Mouse (Mus musculus) lung, embryonic 14.5 days (tissue): Measurements from ENCODE around the gene Akr1d1. TPM values are rescaled to one million over a fixed set of nuclear protein-coding genes. Genes with fewer than 3 reads are reported as not detected.

Experiments used
- ATAC-seq: fragments of 200-750 bp; cut with Nextera tagmentation; 2 replicates; pipeline ENCODE4 v1.8.0; 2017; ENCODE audit warnings: mild to moderate bottlenecking, moderate TSS enrichment, moderate library complexity; ENCODE audit not compliant: insufficient read depth
- DNase-seq: peaks from one replicate; pipeline ENCODE4 v3.0.0-alpha.2; 2015
- H3K27ac ChIP-seq: fragments of 300-500 bp; sonication (generic); 2 replicates; pipeline ENCODE4 v1.5.1; 2014; ENCODE audit warnings: low read depth, mild to moderate bottlenecking, moderate library complexity
- H3K27me3 ChIP-seq: fragments of 300-500 bp; sonication (generic); 2 replicates; pipeline ENCODE4 v1.6.1; 2014; ENCODE audit warnings: low read length, control low read depth; ENCODE audit not compliant: insufficient read depth
- H3K36me3 ChIP-seq: fragments of 300-500 bp; sonication (generic); 2 replicates; pipeline ENCODE4 v1.6.1; 2014; ENCODE audit warnings: control low read depth; ENCODE audit not compliant: insufficient read depth
- H3K4me1 ChIP-seq: fragments of 300-500 bp; sonication (generic); 2 replicates; pipeline ENCODE4 v1.6.1; 2014; ENCODE audit warnings: antibody characterized with exemption, control low read depth; ENCODE audit not compliant: insufficient read depth
- H3K4me2 ChIP-seq: fragments of 300-500 bp; sonication (generic); 2 replicates; pipeline ENCODE4 v1.6.1; 2014; ENCODE audit warnings: mild to moderate bottlenecking
- H3K4me3 ChIP-seq: fragments of 300-500 bp; sonication (generic); 2 replicates; pipeline ENCODE4 v1.5.1; 2014; ENCODE audit warnings: low read depth, low read length
- H3K9ac ChIP-seq: fragments of 300-500 bp; sonication (generic); 2 replicates; pipeline ENCODE4 v1.6.1; 2014
- H3K9me3 ChIP-seq: fragments of 300-500 bp; sonication (generic); 2 replicates; pipeline ENCODE4 v1.6.1; 2016; ENCODE audit warnings: low read depth, low read length, control low read depth
- CTCF ChIP-seq: IDR thresholded peaks from 2 replicates; pipeline ENCODE4 v1.5.1; 2016; ENCODE audit warnings: antibody characterized with exemption, low read depth
- WGBS: fragments of 180-500 bp; shearing (Covaris S2); extraction: QIAGEN DNeasy Blood & Tissue Kit; methylation state at CpG from one replicate; pipeline ENCODE4 v1.1.7; 2014; 5-methylcytosine and 5-hydroxymethylcytosine counted together
- polyA plus RNA-seq: library from polyadenylated mRNA; unstranded; fragments of >200 nt; fragmentation: Nextera tagmentation; extraction: Ambion mirVana; gene quantifications from 2 replicates; pipeline ENCODE4 v1.2.1, GENCODE M21; 2014

Gene Akr1d1
- not detected in 2 replicates for polyA plus RNA-seq

DNA sequence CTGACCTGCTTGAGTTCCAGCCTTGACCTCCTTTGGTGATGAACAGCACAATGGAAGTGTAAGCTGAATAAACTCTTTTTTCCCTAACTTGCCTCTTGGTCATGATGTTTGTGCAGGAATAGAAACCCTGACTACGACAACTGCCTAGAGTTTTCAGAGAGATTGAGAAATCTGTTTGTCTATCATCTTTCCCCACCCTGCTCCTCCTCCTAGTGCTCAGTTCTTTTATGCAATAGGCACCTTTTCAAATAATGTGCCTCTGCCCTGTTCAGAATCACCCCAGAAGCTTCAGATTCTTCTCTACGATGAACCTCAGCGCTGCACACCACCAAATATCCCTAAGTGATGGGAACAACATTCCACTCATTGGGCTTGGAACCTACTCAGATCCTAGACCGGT, at the start of gene Akr1d1:
Gene Akr1d1 (plus strand): TSS at position 234 of the 400 bp plus-strand sequence.
- 90% methylated on average over 4 of the region's 4 CpGs for WGBS
- Histone ChIP-seq H3K4me3 (no peak within 1 kb of the TSS), H3K27me3 (no peaks in the 10 kb centered on the region), H3K9ac (no peak within 1 kb of the TSS), H3K36me3 (no peaks in the 10 kb centered on the region), H3K4me1 (no peaks in the 10 kb centered on the region), H3K27ac (no peak within 1 kb of the TSS), H3K9me3 (no peaks in the 10 kb centered on the region), H3K4me2 (no peak within 1 kb of the TSS)
- no peak for DNase-seq
- TF ChIP-seq CTCF, result no peak
- no peak for ATAC-seq

DNA sequence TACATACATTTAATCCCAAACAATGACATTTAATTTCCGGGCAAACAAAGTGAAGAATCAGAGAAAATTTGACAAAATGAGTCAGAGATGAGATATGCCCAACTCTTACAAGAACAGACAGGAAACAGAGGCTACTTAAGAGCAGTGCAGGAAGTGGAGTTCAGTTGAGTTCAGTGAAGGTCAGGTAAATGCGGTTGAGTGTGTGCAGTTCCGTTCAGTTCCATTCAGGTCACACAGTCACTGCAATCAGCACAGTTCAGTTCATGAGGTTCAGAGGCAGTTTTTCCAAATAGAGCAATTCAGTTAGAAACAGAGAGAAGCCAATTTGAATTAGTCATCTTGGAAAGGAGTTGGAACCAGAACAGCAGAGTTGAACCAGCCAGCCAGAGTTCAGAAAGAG, 48.8 kb upstream of the Akr1d1 start:
- Histone ChIP-seq H3K27me3 (no peaks in the 10 kb centered on the region), H3K36me3 (no peaks in the 10 kb centered on the region), H3K4me2 (no peak overlapping the region), H3K9me3 (no peaks in the 10 kb centered on the region), H3K9ac (no peak overlapping the region), H3K4me3 (no peak overlapping the region), H3K4me1 (no peaks in the 10 kb centered on the region), H3K27ac (no peak overlapping the region)
- TF ChIP-seq CTCF, result no peak
- no peak for DNase-seq
- no peak for ATAC-seq
- WGBS, result 68% methylated on average over 3 of the region's 3 CpGs

DNA sequence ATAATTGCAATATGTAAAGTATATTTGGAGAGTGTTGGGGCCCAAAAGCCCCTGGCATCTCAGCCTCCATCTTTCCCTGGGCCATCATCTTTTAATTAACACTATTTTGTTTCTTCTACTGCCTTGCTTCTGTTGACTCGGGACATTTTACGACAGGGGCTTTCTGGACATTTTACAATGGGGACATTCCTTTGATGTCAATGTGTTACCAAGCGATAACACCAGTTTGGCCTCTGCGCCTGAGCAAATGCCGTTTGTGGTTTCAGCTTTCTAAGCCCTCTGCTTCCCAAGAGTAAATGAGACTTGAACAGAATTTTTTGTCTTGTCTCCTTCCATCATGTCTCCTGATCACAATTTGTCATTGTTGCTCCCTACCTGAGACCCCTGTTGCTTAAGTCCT, 46.7 kb upstream of the Akr1d1 start:
- no peaks in the 10 kb centered on the region for H3K9me3 ChIP-seq
- 40% methylated on average over 5 of the region's 5 CpGs for WGBS

DNA sequence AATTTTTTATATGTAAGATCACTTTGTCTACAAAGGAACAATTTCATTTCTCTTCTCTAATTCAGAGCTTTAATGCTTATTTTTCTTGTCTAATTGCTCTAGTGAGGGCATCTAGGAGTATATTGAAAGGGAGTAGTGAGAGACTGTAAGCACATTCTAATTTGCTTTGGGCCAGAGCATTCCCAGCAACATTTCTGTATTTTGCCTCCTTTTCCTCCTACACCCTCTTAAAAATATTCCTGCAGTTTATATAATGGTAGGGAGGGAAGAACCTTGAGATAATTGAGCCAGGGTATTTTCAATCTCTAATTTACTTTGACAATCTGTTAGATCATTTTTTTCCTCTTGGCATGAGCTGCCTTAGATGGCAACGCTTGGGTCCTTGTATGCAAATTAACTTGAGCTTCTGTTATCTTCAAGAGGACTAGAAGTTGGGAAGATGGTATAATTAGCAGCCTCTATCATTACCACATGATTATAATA, 45.3 kb upstream of the Akr1d1 start:
- no peak overlapping the region for H3K4me2 ChIP-seq
- no peak for DNase-seq
- H3K9me3 ChIP-seq, result no peaks in the 10 kb centered on the region
- H3K27me3 ChIP-seq, result no peaks in the 10 kb centered on the region
- ATAC-seq, result no peak
- no peak overlapping the region for H3K9ac ChIP-seq
- H3K27ac ChIP-seq, result no peak overlapping the region
- no peak for TF ChIP-seq CTCF
- 68% methylated on average over 1 of the region's 1 CpGs for WGBS
- H3K4me3 ChIP-seq, result no peak overlapping the region
- no peaks in the 10 kb centered on the region for H3K4me1 ChIP-seq
- no peaks in the 10 kb centered on the region for H3K36me3 ChIP-seq

More for the DNA sequence above, 46.7 kb upstream of the Akr1d1 start:
- Histone ChIP-seq H3K27ac (no peak overlapping the region), H3K9ac (no peak overlapping the region), H3K27me3 (no peaks in the 10 kb centered on the region), H3K4me3 (no peak overlapping the region), H3K4me1 (no peaks in the 10 kb centered on the region), H3K4me2 (no peak overlapping the region), H3K36me3 (no peaks in the 10 kb centered on the region)
- ATAC-seq (no peak), DNase-seq (no peak)
- no peak for TF ChIP-seq CTCF

DNA sequence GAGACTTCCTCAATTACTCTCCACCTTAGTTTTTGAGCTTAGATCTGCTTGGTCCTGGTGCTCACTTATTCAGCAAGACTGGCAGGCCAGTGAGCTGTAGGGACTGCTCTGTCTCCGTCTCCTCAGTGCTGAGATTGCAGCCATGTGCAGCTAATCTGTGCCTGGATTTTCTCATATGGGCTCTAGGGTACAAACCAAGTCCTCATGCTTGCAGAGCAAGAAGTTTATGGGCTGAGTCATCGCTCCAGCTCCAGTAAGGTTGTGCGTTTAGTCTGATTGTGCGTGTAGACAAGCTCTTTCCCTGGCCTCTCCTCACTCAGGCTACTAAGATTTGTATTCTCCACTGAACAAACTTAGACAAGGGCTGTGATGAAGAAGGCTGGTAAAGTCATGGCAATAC, 43.5 kb upstream of the Akr1d1 start:
- Histone ChIP-seq H3K4me3 (no peak overlapping the region), H3K9ac (no peak overlapping the region), H3K27ac (no peak overlapping the region), H3K4me2 (no peak overlapping the region), H3K36me3 (no peaks in the 10 kb centered on the region), H3K4me1 (no peaks in the 10 kb centered on the region), H3K9me3 (no peaks in the 10 kb centered on the region), H3K27me3 (no peaks in the 10 kb centered on the region)
- 68% methylated on average over 4 of the region's 4 CpGs for WGBS
- DNase-seq (no peak), ATAC-seq (no peak)
- no peak for TF ChIP-seq CTCF

DNA sequence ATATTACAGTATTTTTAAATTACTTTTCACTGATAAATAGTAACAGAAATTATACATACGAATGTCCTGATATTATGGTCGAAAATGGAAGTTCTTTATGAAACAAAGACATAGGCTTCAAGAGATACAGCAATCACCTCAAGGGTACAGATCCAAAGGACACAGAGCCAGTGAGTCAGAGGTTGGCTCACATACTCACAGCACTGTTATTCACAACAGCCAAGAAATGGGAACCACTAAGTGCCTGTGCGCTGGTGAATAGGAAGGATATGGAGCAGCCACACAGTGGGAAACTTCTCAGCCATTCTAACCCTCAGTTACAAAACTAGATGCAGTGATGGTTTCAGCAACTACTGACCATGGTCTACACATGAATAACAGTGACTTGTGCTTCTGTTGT, 37.7 kb upstream of the Akr1d1 start:
- no peaks in the 10 kb centered on the region for H3K9me3 ChIP-seq
- no peak overlapping the region for H3K9ac ChIP-seq
- ATAC-seq (no peak), DNase-seq (no peak)
- H3K27ac ChIP-seq, result no peak overlapping the region
- H3K27me3 ChIP-seq, result no peaks in the 10 kb centered on the region
- no peaks in the 10 kb centered on the region for H3K4me1 ChIP-seq
- H3K4me3 ChIP-seq, result no peak overlapping the region
- WGBS, result 69% methylated on average over 3 of the region's 3 CpGs
- TF ChIP-seq CTCF, result no peak
- no peak overlapping the region for H3K4me2 ChIP-seq
- no peaks in the 10 kb centered on the region for H3K36me3 ChIP-seq

DNA sequence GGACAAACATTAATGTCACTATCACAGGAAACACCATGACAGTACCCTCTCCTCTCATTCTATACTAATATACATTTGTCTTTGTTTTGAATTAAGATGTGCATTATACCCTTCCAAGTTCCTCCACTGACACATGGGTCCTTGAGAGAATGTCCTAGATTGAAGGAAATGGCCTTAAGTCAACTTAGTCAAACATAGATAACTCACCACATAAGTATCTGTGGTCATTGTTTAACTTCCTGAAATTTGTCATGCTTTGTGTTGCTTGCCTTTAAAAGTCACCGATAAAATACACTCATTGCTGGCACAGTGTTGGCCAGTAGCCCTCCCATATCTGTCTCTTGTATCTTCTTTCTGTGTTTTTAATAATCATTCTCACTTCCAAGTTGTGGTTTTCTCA, 35.0 kb upstream of the Akr1d1 start:
- no peak for TF ChIP-seq CTCF
- WGBS, result 53% methylated on average over 1 of the region's 1 CpGs
- Histone ChIP-seq H3K9ac (no peak overlapping the region), H3K27me3 (no peaks in the 10 kb centered on the region), H3K4me2 (no peak overlapping the region), H3K4me3 (no peak overlapping the region), H3K4me1 (no peaks in the 10 kb centered on the region), H3K9me3 (peaks cover 6% of the 10 kb centered on the region; the same call in 1 of the 2 replicates), H3K36me3 (no peaks in the 10 kb centered on the region), H3K27ac (no peak overlapping the region)
- ATAC-seq (no peak), DNase-seq (no peak)

DNA sequence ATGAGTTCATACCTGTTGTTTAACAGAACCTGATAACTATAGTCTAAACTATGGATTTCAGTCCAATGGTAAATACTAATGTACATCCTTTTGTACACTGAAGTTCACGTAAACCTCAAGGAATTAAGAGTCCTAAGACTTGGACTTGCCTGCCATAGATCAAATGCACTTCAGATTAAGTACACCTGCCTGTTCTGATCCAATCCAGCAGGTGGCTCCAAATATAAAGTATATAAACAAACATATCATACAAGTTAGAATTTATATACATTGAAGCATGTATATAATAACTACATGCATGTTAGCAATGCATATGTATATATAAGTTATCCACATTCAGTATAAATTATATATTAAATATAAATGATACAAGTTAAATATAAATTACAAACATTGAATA, 33.1 kb upstream of the Akr1d1 start:
- ATAC-seq, result no peak
- no peaks in the 10 kb centered on the region for H3K27me3 ChIP-seq
- WGBS, result 67% methylated on average over 1 of the region's 1 CpGs
- H3K9ac ChIP-seq, result no peak overlapping the region
- TF ChIP-seq CTCF, result no peak
- no peaks in the 10 kb centered on the region for H3K36me3 ChIP-seq
- H3K27ac ChIP-seq, result no peak overlapping the region
- peaks cover 9% of the 10 kb centered on the region; the same call in 1 of the 2 replicates for H3K9me3 ChIP-seq
- DNase-seq, result no peak
- H3K4me1 ChIP-seq, result no peaks in the 10 kb centered on the region
- H3K4me2 ChIP-seq, result no peak overlapping the region
- H3K4me3 ChIP-seq, result no peak overlapping the region
